Mouse (Mus musculus): Measurements from ENCODE around the gene Zbtb25. TPM values are rescaled to one million over a fixed set of nuclear protein-coding genes. Genes with fewer than 3 reads are reported as not detected.

The Zbtb25 gene
- polyA plus RNA-seq, 1 experiment from 2014 or later, result 16.3 TPM

DNA sequence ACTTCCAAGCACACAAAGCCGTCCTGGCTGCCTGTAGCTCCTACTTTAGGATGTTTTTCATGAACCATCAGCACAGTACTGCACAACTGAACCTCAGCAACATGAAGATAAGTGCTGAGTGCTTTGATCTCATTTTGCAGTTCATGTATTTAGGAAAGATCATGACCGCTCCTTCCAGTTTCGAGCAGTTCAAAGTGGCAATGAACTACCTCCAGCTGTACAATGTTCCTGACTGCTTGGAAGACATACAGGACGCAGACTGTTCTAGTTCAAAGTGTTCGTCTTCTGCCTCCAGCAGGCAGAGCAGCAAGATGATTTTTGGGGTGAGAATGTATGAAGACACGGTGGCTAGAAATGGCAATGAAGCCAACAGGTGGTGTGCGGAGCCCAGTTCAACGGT is 15.9 kb upstream of the Zbtb25 start:
- ATAC-seq (replicated peaks; ENCODE audit: insufficient number of reproducible peaks, low FRiP score, low TSS enrichment), result no peak
- no peak overlapping the region for H3K4me3 ChIP-seq (ENCODE audit: low read depth, low read length)
- H3K4me1 ChIP-seq (ENCODE audit: control insufficient read depth, insufficient read depth, low read length), result 0 out of 2 replicates have a peak, but pooled peaks cover under 1% of the 10 kb centered on the region
- no peak overlapping the region for H3K27ac ChIP-seq (ENCODE audit: low read depth, low read length)
- H3K27me3 ChIP-seq (ENCODE audit: control insufficient read depth, insufficient read depth, low read length), result no peaks in the 10 kb centered on the region
- H3K36me3 ChIP-seq (ENCODE audit: control insufficient read depth, insufficient read depth, low read length), result 0 out of 2 replicates have a peak, but pooled peaks cover 7% of the 10 kb centered on the region
- 89% methylated on average over 8 of the region's 8 CpGs for WGBS (ENCODE audit: insufficient replicate concordance)
- no peak overlapping the region for H3K9ac ChIP-seq (ENCODE audit: low read depth, low read length)
- no peak overlapping the region for H3K4me2 ChIP-seq
- H3K9me3 ChIP-seq (replicated peaks; ENCODE audit: control insufficient read depth, low read length), result no peaks in the 10 kb centered on the region

DNA sequence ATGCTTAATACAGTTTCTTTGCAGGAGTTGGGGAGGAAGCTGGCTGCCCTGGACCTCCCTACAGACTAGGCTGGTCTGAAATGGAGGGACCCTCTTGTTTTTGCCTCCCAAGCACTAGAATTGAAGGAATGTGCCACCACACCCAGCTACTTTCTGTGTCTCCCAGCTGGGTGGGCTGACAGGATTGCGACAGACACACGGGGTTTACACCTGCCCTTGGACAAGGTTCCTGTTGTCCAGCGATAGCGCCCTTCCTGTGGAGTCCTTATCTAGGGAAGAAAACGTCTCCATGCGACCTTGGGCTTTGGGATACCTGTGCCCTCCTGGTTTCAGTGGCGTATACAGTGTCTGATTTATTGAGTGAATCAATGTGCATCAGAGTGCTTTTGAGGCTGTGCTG is 10.7 kb upstream of the Zbtb25 start:
- Histone ChIP-seq H3K4me3 (ENCODE audit: low read depth, low read length) (no peak overlapping the region), H3K4me2 (no peak overlapping the region), H3K36me3 (ENCODE audit: control insufficient read depth, insufficient read depth, low read length) (no peaks in the 10 kb centered on the region), H3K27me3 (ENCODE audit: control insufficient read depth, insufficient read depth, low read length) (no peaks in the 10 kb centered on the region), H3K4me1 (ENCODE audit: control insufficient read depth, insufficient read depth, low read length) (peaks cover 20% of the 10 kb centered on the region), H3K27ac (ENCODE audit: low read depth, low read length) (peak overlapping the region; percentile 11; the same call in 1 of the 2 replicates), H3K9ac (ENCODE audit: low read depth, low read length) (no peak overlapping the region), H3K9me3 (replicated peaks; ENCODE audit: control insufficient read depth, low read length) (no peaks in the 10 kb centered on the region)
- ATAC-seq (replicated peaks; ENCODE audit: insufficient number of reproducible peaks, low FRiP score, low TSS enrichment), result no peak
- WGBS (ENCODE audit: insufficient replicate concordance), result 61% methylated on average over 7 of the region's 7 CpGs

DNA sequence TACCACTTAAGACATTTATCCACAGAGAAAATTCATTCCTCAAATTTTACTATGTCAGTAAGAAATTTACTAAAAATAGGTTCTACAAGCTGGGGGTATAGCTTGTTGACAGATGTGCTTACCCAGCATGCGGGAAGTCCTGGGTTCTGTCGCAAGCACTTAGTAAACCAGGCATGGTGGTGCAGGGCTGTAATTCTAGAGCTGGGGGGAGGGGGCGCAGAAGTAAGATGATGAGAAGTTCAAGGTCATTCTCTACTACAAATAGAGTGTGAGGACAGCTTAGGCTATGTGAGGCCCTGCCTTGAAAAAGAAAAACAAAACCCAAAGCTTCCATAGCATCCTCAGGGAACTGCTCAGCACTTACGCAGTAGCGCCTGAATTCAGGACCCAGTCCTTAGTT is 9.2 kb upstream of the Zbtb25 start:
- H3K27me3 ChIP-seq (ENCODE audit: control insufficient read depth, insufficient read depth, low read length), result no peaks in the 10 kb centered on the region
- H3K9me3 ChIP-seq (replicated peaks; ENCODE audit: control insufficient read depth, low read length), result no peaks in the 10 kb centered on the region
- peak overlapping the region; percentile 2; the same call in 1 of the 2 replicates for H3K4me2 ChIP-seq
- no peak overlapping the region for H3K9ac ChIP-seq (ENCODE audit: low read depth, low read length)
- 64% methylated on average over 5 of the region's 5 CpGs for WGBS (ENCODE audit: insufficient replicate concordance)
- H3K36me3 ChIP-seq (ENCODE audit: control insufficient read depth, insufficient read depth, low read length), result no peaks in the 10 kb centered on the region
- H3K4me3 ChIP-seq (ENCODE audit: low read depth, low read length), result no peak overlapping the region
- ATAC-seq (replicated peaks; ENCODE audit: insufficient number of reproducible peaks, low FRiP score, low TSS enrichment), result no peak
- H3K27ac ChIP-seq (ENCODE audit: low read depth, low read length), result peak overlapping the region; percentile 75
- peaks cover 32% of the 10 kb centered on the region for H3K4me1 ChIP-seq (ENCODE audit: control insufficient read depth, insufficient read depth, low read length)

DNA sequence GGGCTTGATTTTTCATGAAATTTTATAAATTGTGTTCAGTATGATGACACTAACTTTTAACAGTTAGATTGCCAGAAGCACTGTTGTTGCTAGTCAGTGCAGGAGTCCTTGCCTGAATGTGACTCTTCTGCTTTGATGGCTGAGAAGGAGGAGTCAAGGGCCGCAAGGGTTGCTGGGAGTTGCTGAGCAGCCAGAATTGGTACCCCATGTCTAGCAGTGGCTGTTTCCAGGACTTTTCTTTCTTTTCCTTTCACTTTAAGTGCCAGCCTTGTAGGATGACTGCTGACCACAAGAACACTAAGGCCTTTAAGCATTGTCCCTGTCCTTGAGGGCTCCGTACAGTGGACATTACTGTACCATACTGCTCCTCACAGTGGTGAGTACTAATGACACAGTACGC is 8.3 kb upstream of the Zbtb25 start:
- no peak overlapping the region for H3K4me3 ChIP-seq (ENCODE audit: low read depth, low read length)
- H3K4me2 ChIP-seq, result no peak overlapping the region
- H3K9ac ChIP-seq (ENCODE audit: low read depth, low read length), result no peak overlapping the region
- H3K4me1 ChIP-seq (ENCODE audit: control insufficient read depth, insufficient read depth, low read length), result peaks cover 38% of the 10 kb centered on the region
- no peaks in the 10 kb centered on the region for H3K9me3 ChIP-seq (replicated peaks; ENCODE audit: control insufficient read depth, low read length)
- no peak overlapping the region for H3K27ac ChIP-seq (ENCODE audit: low read depth, low read length)
- no peaks in the 10 kb centered on the region for H3K36me3 ChIP-seq (ENCODE audit: control insufficient read depth, insufficient read depth, low read length)
- 87% methylated on average over 3 of the region's 3 CpGs for WGBS (ENCODE audit: insufficient replicate concordance)
- ATAC-seq (replicated peaks; ENCODE audit: insufficient number of reproducible peaks, low FRiP score, low TSS enrichment), result no peak
- H3K27me3 ChIP-seq (ENCODE audit: control insufficient read depth, insufficient read depth, low read length), result no peaks in the 10 kb centered on the region

DNA sequence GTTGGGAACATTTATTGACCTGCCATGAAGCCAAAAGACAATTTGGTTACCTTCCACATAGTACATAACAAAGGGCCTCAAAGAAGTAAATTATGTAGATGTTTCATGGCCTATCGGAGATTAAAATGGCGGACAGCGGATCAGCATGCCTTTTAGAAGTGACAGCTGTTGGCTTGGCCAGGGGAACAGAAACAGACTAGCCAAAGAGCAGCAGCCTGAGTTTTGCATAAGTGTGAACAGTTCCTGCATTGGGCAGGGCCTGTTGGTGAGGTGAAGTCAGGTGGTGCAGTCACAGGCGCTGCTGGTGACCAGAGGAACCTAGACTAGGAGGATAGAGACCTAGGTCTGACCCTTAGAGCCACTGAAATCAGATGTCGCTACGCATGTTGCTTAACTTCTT is 7.7 kb upstream of the Zbtb25 start:
- no peak overlapping the region for H3K4me3 ChIP-seq (ENCODE audit: low read depth, low read length)
- no peaks in the 10 kb centered on the region for H3K36me3 ChIP-seq (ENCODE audit: control insufficient read depth, insufficient read depth, low read length)
- 87% methylated on average over 6 of the region's 6 CpGs for WGBS (ENCODE audit: insufficient replicate concordance)
- no peak overlapping the region for H3K27ac ChIP-seq (ENCODE audit: low read depth, low read length)
- no peak for ATAC-seq (replicated peaks; ENCODE audit: insufficient number of reproducible peaks, low FRiP score, low TSS enrichment)
- no peaks in the 10 kb centered on the region for H3K27me3 ChIP-seq (ENCODE audit: control insufficient read depth, insufficient read depth, low read length)
- no peak overlapping the region for H3K9ac ChIP-seq (ENCODE audit: low read depth, low read length)
- H3K9me3 ChIP-seq (replicated peaks; ENCODE audit: control insufficient read depth, low read length), result no peaks in the 10 kb centered on the region
- H3K4me1 ChIP-seq (ENCODE audit: control insufficient read depth, insufficient read depth, low read length), result peaks cover 44% of the 10 kb centered on the region
- no peak overlapping the region for H3K4me2 ChIP-seq

DNA sequence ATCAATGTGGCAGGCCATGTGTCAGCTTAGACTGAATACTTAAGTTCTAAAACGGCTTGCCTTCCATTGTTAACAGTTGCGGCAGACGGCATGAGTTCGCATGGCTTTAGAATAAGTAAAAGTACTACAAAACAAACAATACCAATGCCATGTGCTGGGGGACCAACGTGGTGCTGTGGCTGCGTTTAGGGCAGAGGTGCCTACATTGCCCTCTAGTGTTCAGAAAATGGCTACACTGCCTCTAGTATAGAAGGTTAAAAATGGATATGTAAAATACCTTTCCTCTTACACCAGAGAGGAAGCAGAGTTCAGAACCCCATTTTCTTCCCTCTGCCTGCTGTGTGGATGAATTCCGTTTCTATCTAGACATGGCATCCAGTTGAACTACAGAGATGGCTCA is 7.2 kb upstream of the Zbtb25 start:
- H3K9me3 ChIP-seq (replicated peaks; ENCODE audit: control insufficient read depth, low read length), result no peaks in the 10 kb centered on the region
- ATAC-seq (replicated peaks; ENCODE audit: insufficient number of reproducible peaks, low FRiP score, low TSS enrichment), result no peak
- WGBS (ENCODE audit: insufficient replicate concordance), result 44% methylated on average over 7 of the region's 7 CpGs
- H3K4me3 ChIP-seq (ENCODE audit: low read depth, low read length), result no peak overlapping the region
- H3K9ac ChIP-seq (ENCODE audit: low read depth, low read length), result no peak overlapping the region
- H3K4me2 ChIP-seq, result no peak overlapping the region
- no peaks in the 10 kb centered on the region for H3K27me3 ChIP-seq (ENCODE audit: control insufficient read depth, insufficient read depth, low read length)
- no peak overlapping the region for H3K27ac ChIP-seq (ENCODE audit: low read depth, low read length)
- H3K36me3 ChIP-seq (ENCODE audit: control insufficient read depth, insufficient read depth, low read length), result no peaks in the 10 kb centered on the region
- peaks cover 46% of the 10 kb centered on the region for H3K4me1 ChIP-seq (ENCODE audit: control insufficient read depth, insufficient read depth, low read length)

DNA sequence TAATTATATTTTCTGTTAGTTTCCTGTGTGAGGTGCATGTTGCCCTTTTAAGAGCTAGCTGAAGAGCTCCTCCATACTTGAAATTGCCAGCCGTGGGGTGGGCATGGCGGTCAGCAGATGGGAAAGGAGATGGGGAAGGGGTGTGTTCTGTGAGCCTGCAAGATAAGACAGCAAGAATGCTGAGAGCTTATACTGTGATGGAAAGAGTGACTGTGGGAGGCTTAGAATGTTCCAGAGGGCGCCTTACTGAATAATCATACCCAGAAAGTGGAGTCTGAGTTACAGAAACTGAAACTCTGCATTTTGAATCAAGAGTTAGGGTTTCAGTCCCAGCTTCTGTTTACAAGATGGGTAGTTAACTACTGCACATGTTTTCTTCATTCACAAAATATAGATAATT is 6.1 kb upstream of the Zbtb25 start:
- peak overlapping the region; percentile 27 for H3K4me2 ChIP-seq
- H3K27me3 ChIP-seq (ENCODE audit: control insufficient read depth, insufficient read depth, low read length), result no peaks in the 10 kb centered on the region
- no peaks in the 10 kb centered on the region for H3K36me3 ChIP-seq (ENCODE audit: control insufficient read depth, insufficient read depth, low read length)
- no peak for ATAC-seq (replicated peaks; ENCODE audit: insufficient number of reproducible peaks, low FRiP score, low TSS enrichment)
- no peak overlapping the region for H3K4me3 ChIP-seq (ENCODE audit: low read depth, low read length)
- WGBS (ENCODE audit: insufficient replicate concordance), result 28% methylated on average over 3 of the region's 3 CpGs
- H3K4me1 ChIP-seq (ENCODE audit: control insufficient read depth, insufficient read depth, low read length), result peaks cover 46% of the 10 kb centered on the region
- H3K9ac ChIP-seq (ENCODE audit: low read depth, low read length), result no peak overlapping the region
- peak overlapping the region; percentile 13; the same call in 1 of the 2 replicates for H3K27ac ChIP-seq (ENCODE audit: low read depth, low read length)
- no peaks in the 10 kb centered on the region for H3K9me3 ChIP-seq (replicated peaks; ENCODE audit: control insufficient read depth, low read length)

DNA sequence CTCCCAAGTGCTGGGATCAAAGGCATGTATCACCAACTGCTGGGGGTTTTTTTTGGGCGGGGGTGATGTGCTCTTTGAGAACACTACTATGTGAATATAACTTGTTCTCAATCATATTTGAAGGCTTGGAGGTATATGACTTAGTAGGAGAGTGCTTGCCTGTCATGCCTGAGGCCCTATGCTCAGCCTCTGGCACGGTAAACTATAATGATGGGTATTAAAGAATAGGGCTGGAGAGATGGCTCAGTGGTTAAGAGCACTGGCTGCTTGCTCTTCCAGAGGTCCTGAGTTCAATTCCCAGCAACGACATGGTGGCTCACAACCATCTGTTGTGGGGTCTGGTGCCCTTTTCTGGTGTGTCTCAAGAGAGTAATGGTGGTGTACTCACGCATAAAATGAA is 5.5 kb upstream of the Zbtb25 start:
- Histone ChIP-seq H3K9ac (ENCODE audit: low read depth, low read length) (no peak overlapping the region), H3K27me3 (ENCODE audit: control insufficient read depth, insufficient read depth, low read length) (no peaks in the 10 kb centered on the region), H3K36me3 (ENCODE audit: control insufficient read depth, insufficient read depth, low read length) (no peaks in the 10 kb centered on the region), H3K4me1 (ENCODE audit: control insufficient read depth, insufficient read depth, low read length) (peaks cover 42% of the 10 kb centered on the region), H3K4me3 (ENCODE audit: low read depth, low read length) (no peak overlapping the region), H3K9me3 (replicated peaks; ENCODE audit: control insufficient read depth, low read length) (no peaks in the 10 kb centered on the region), H3K27ac (ENCODE audit: low read depth, low read length) (peak overlapping the region; percentile 35; the same call in 1 of the 2 replicates), H3K4me2 (peak overlapping the region; percentile 18; the same call in 1 of the 2 replicates)
- no peak for ATAC-seq (replicated peaks; ENCODE audit: insufficient number of reproducible peaks, low FRiP score, low TSS enrichment)
- WGBS (ENCODE audit: insufficient replicate concordance), result 75% methylated on average over 4 of the region's 4 CpGs

DNA sequence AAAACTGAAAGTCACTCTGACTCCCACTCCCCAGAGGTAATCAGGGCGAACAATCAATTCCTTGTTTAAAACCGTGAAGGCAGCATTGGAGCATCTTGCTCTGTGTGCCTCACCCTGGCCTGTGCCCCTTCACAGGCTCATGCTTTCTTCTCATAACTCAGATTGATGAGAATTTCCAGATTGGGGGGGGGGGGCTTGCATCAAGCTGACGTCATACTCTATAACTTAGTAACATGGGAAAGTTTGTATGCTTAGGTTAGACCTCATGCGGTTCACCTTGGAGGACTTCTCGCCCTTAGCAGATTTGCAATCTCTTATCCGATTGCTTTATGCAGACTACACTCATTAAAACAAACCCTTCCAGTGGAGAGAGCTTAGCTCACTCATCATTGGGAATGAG is 4.6 kb upstream of the Zbtb25 start:
- WGBS (ENCODE audit: insufficient replicate concordance), result 64% methylated on average over 6 of the region's 6 CpGs
- no peaks in the 10 kb centered on the region for H3K36me3 ChIP-seq (ENCODE audit: control insufficient read depth, insufficient read depth, low read length)
- H3K27me3 ChIP-seq (ENCODE audit: control insufficient read depth, insufficient read depth, low read length), result no peaks in the 10 kb centered on the region
- no peak overlapping the region for H3K4me3 ChIP-seq (ENCODE audit: low read depth, low read length)
- no peak for ATAC-seq (replicated peaks; ENCODE audit: insufficient number of reproducible peaks, low FRiP score, low TSS enrichment)
- H3K9ac ChIP-seq (ENCODE audit: low read depth, low read length), result no peak overlapping the region
- no peaks in the 10 kb centered on the region for H3K9me3 ChIP-seq (replicated peaks; ENCODE audit: control insufficient read depth, low read length)
- H3K4me1 ChIP-seq (ENCODE audit: control insufficient read depth, insufficient read depth, low read length), result peaks cover 39% of the 10 kb centered on the region
- H3K4me2 ChIP-seq, result no peak overlapping the region
- H3K27ac ChIP-seq (ENCODE audit: low read depth, low read length), result no peak overlapping the region
